Mouse (Mus musculus): ENCODE measurements around the gene Stk32c.

- no peak for TF ChIP-seq CTCF (conservative IDR thresholded peaks at IDR 0.05; ENCODE audit: low read length)
- no peak for TF ChIP-seq NANOG (IDR thresholded peaks at IDR 0.05; ENCODE audit: borderline replicate concordance, low read length)
Measured at GRCm38 (mm10) chr7:139101286-139101804, 111.8 kb downstream of the Stk32c start.
